Mouse (Mus musculus) spleen, adult 2 months (tissue): ENCODE measurements around the gene Tmtc1.

Source experiments
- CTCF ChIP-seq: fragments of 200-500 bp; IDR thresholded peaks from 2 replicates; pipeline ENCODE4 v1.5.1; 2011; ENCODE audit warnings: mild to moderate bottlenecking, inconsistent platforms; ENCODE audit not compliant: insufficient read depth, insufficient read length, insufficient replicate concordance; ENCODE audit errors: extremely low read depth
- POLR2A ChIP-seq: fragments of 200-500 bp; IDR thresholded peaks from 2 replicates; pipeline ENCODE4 v1.6.1; 2011; ENCODE audit warnings: low read depth, low read length, inconsistent platforms

GRCm38 (mm10) chr6:148275046-148275445, 169.1 kb downstream of the Tmtc1 start:
- TF ChIP-seq CTCF, result no peak
- no peak for TF ChIP-seq POLR2A
